Mouse (Mus musculus): ENCODE data around the gene Cryzl1.

The Cryzl1 gene

GRCm38 (mm10) chr16:91728123-91729065, at the start of gene Cryzl1:
Gene Cryzl1 (minus strand): TSS chr16:91728975.
- DNase-seq = peak; percentile 97

DNA sequence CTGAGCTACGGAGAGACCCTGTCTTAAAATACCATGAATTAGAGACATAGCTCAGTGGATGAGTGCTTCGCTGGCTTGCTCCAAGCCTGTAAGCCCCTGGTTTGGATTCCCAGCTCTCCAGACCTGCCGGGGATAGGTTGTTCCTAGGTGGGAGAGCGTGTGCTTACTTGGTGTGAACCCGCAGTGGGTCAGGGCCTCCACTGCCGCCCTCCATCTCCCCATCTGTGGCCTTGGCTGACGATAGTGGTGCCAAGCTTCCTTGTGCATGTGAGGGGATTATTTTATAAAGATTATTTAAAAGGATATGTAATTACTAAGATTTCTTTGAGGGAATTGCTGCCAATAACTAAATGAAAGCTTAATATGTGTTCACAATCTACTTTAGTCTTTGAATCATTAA, 43.8 kb upstream of the Cryzl1 start:
- DNase-seq = no peak

DNA sequence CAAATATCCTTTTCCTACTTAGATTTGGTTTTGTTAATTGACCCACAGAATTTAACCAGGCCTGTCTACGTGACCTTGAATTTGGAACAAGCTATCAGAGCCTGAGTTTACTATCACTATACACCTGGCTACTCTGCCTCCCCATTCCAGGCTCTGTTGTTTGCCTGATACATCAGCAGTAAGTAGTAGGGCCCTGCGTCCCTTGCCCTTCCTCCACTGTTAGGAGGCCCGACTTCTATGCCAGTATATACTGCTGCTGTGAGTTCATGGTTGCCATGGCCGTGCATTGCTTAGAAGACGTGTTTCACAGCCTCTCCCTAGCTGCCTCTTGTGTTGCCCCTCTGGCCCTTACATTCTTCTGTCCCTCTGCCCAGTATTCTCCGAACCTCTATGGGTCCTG, 42.6 kb upstream of the Cryzl1 start:
- no peak for DNase-seq

- no peak for DNase-seq
These were observed 41.9 kb upstream of the Cryzl1 start for GRCm38 (mm10) chr16:91770662-91771061.

- no peak for DNase-seq
These were observed 41.1 kb upstream of the Cryzl1 start for GRCm38 (mm10) chr16:91769911-91770310.

DNA sequence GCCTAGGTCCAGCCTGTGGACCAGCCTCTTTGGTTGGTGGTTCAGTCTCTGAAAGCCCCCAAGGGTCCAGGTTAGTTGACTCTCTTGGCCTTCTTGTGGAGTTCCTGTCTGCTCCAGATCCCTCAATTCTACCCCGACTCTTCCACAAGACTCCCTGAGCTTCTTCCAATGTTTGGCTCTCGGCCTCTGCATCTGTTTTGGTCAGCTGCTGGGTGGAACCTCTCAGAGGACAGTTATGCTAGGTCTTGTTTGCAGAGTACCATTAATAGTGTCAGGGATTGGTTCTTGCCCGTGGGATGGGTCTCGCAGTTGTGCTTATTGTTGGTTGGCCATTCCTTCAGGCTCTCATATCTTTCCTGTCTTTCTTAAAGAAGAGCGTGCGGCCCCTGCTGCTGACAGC, 39.8 kb upstream of the Cryzl1 start:
- no peak for DNase-seq

DNA sequence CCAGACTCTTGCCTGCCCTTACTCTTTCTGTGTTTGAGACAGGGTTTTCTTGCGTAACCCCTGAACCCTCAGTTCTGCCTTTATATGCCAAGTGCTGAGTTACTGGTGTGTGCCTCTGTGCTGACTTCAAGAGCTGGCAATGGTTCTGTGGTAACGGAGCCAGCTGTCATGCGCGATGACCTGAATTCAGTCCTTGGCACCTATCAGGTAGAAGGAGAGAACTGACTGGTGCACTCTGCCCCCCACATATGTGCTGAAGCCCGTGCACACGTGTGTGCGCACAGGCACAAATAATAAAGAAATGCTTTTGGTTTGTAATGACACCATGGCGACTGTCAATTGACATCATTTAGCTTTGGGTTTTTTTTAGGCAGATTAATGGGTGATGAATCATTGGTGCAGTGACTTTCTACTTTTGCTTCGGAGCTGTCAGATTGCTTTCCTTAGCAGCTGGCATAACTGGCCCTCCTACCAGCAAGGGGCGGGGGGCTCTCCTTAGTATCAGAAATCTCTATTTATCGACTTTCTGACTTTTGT, 38.5 kb upstream of the Cryzl1 start:
- DNase-seq = no peak

GRCm38 (mm10) chr16:91765816-91766210, 37.0 kb upstream of the Cryzl1 start:
- no peak for DNase-seq

GRCm38 (mm10) chr16:91765121-91765815, 36.5 kb upstream of the Cryzl1 start:
- DNase-seq = no peak

DNA sequence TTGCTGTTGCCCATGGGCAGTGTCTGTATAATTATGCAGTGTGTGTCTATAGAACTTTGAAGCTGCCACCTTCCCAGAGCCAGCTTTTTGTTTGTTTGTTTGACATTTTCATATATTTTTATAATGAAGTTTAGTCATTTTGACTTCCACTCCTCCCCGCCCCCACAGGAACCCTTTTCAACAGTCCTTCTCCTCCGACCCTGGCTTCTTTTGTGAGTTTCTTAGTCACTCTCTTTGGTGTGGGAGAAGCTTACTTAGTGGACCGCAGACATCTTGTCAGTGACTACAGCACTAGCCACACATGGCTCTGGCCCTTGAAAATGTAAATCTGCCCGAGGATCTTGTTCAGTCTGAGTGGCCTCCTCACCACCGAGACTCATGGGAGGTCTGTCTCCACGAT, 35.6 kb upstream of the Cryzl1 start:
- no peak for DNase-seq

DNA sequence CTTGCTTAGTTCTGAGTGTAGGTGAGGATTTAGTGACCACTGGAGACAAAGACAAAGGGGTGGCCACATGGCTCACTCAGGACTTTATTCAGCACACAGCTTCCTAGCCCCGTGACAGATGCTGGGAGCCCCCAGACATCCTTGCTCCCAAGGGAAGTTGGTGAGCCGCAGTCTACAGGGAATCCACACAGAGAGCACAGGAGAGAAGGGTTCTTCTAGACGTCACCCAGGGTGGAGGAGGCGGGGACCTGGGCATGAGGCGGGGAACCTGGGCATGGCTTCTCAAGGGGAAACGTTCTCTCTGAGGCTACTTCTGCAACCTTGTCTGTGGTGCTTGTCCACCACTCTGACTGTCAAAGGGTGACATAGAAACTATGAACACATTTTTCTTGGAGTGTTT, 35.2 kb upstream of the Cryzl1 start:
- DNase-seq = no peak

DNA sequence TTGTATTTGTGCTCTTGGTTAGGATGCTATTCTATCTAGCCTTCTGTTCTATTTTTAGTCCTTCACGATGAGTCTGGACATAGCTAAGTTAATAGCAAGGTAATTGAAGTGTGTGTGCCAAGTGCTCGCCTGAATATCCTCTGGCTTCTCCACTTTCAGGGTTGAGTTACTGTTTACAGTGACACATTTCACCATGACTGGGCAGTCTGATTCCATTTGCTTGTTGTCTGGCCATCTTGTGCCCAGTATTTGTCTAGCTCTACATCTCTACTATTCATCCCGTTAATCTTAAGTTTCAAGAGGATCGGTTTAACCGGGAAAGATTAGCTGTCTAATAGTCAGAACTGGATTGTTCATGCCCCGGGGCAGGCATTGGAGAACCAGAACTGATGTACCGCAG, 33.7 kb upstream of the Cryzl1 start:
- DNase-seq = no peak

DNA sequence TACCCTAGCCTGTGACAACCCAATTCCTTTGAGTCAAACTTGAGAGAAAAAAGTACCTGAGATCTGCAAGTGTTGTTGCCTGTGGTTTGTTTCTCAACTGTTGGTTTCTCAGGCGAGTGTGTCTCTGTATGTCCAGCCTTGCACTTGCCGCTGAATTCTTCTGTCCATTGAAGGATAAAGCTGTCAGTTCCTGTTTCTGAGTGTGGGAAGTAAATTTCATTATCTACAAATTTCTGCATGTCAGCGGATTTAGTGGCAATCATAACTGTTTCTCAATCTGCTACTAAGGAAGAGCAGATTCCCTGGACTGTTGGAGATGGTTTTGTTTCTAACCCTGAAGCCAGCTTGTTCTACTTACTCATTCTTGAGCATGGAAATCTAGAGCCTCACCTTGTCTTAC, 33.0 kb upstream of the Cryzl1 start:
- no peak for DNase-seq

DNA sequence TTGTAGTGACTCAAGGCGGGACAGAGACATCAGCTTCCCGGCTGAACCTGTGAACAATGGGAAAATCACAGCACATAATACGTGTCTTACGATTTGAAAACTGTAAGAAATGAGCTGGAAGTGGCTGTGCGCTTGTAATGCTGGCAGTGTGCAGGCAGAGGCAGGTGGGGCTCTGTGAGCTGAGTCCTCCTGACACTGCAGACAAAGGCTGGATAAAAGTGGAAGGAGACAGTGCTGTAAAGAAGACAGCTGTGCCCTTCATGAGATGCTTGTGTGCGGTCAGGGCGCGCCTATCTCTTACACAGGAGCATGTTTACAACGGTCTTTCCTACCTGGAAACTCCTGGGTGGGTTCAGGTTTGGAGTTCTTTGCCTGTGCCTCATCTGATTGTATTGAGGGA, 32.4 kb upstream of the Cryzl1 start:
- no peak for DNase-seq

GRCm38 (mm10) chr16:91754957-91755356, 26.2 kb upstream of the Cryzl1 start:
- no peak for DNase-seq

- no peak for DNase-seq
These were observed 24.8 kb upstream of the Cryzl1 start for GRCm38 (mm10) chr16:91753611-91754010.

- no peak for DNase-seq
These were observed 23.0 kb upstream of the Cryzl1 start for GRCm38 (mm10) chr16:91751644-91752385.

GRCm38 (mm10) chr16:91747567-91747966, 18.8 kb upstream of the Cryzl1 start:
- peak; percentile 29 for DNase-seq

- DNase-seq = no peak
These were observed 17.6 kb upstream of the Cryzl1 start for GRCm38 (mm10) chr16:91746101-91746950.

DNA sequence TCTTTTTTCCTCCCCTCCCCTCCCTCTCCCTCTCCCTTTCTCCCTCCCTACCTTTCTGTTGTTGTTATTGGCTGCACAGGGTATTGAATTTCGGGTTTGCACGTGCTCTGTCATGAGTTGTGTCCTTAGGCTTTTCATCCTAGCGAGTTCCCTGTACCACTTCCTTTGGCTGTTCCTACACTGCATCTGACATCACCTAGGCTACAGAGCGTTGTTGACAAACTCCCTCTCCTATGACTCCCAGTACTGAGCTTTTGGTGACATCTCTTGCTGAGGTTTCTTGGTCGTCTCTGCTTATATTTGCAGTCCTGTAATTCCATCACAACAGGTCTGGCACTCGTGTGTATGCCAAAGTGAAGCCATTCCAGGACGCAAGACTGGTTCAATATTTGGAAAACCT, 14.3 kb upstream of the Cryzl1 start:
- DNase-seq = no peak

DNA sequence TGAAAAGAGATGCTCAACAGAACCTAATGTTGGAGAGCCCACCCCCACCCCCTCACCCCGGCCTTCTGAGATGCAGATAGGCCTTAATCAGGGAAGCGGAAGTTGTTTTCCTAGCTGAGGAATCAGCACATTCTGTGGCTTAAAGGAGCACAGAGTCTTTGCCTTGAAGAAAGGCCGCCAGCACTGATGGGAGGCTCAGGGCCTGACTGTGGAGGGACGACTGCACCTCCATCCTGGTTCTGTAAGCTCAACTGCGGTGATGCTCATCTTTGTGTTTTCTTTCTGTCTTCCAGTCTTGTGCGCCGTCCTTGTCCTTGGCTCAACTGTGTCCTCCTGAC, 12.1 kb upstream of the Cryzl1 start:
- no peak for DNase-seq

- DNase-seq = no peak
These were observed 11.6 kb upstream of the Cryzl1 start for GRCm38 (mm10) chr16:91740184-91740917.
